Mouse (Mus musculus): ENCODE data around the gene Eci2. TPM values are rescaled to one million over a fixed set of nuclear protein-coding genes. Genes with fewer than 3 reads are reported as not detected.
"Not testable (repeated sequence)": the region's sequence is repeated elsewhere in the genome, so short reads cannot be mapped to it uniquely, and the experiment has no call there.

Gene Eci2
- total RNA-seq, 2 experiments from 2014 or later, result 122 to 141 TPM

GRCm38 (mm10) chr13:34993983-34994811 lies 32.7 kb downstream of the Eci2 start:
- peak; percentile 96 for ATAC-seq (replicated peaks; ENCODE audit: low FRiP score, low TSS enrichment, poor library complexity, severe bottlenecking)

- peak; percentile 21 for ATAC-seq (replicated peaks; ENCODE audit: low FRiP score, low TSS enrichment, poor library complexity, severe bottlenecking)
These were observed 33.3 kb downstream of the Eci2 start for GRCm38 (mm10) chr13:34993595-34993982.

GRCm38 (mm10) chr13:34993085-34993484 lies 33.8 kb downstream of the Eci2 start:
- no peak for ATAC-seq (replicated peaks; ENCODE audit: low FRiP score, low TSS enrichment, poor library complexity, severe bottlenecking)

GRCm38 (mm10) chr13:34991581-34992273 lies 35.2 kb downstream of the Eci2 start:
- ATAC-seq (replicated peaks; ENCODE audit: low FRiP score, low TSS enrichment, poor library complexity, severe bottlenecking), result no peak

- peak; percentile 87 for ATAC-seq (replicated peaks; ENCODE audit: low FRiP score, low TSS enrichment, poor library complexity, severe bottlenecking)
These were observed 43.4 kb downstream of the Eci2 start for GRCm38 (mm10) chr13:34983479-34983878.

GRCm38 (mm10) chr13:34978635-34979034 lies 48.3 kb downstream of the Eci2 start:
- ATAC-seq (replicated peaks; ENCODE audit: low FRiP score, low TSS enrichment, poor library complexity, severe bottlenecking), result not testable (repeated sequence)

GRCm38 (mm10) chr13:34977410-34977809 lies 49.5 kb downstream of the Eci2 start:
- ATAC-seq (replicated peaks; ENCODE audit: low FRiP score, low TSS enrichment, poor library complexity, severe bottlenecking), result no peak

- ATAC-seq (replicated peaks; ENCODE audit: low FRiP score, low TSS enrichment, poor library complexity, severe bottlenecking), result no peak
These were observed 50.8 kb downstream of the Eci2 start for GRCm38 (mm10) chr13:34976116-34976515.

GRCm38 (mm10) chr13:34973770-34974169 lies 53.1 kb downstream of the Eci2 start:
- peak; percentile 75 for ATAC-seq (replicated peaks; ENCODE audit: low FRiP score, low TSS enrichment, poor library complexity, severe bottlenecking)

- ATAC-seq (replicated peaks; ENCODE audit: low FRiP score, low TSS enrichment, poor library complexity, severe bottlenecking), result peak; percentile 67
These were observed 53.7 kb downstream of the Eci2 start for GRCm38 (mm10) chr13:34973149-34973548.

- ATAC-seq (replicated peaks; ENCODE audit: low FRiP score, low TSS enrichment, poor library complexity, severe bottlenecking), result not testable (repeated sequence)
These were observed 54.4 kb downstream of the Eci2 start for GRCm38 (mm10) chr13:34972456-34972855.

- not testable (repeated sequence) for ATAC-seq (replicated peaks; ENCODE audit: low FRiP score, low TSS enrichment, poor library complexity, severe bottlenecking)
These were observed 61.2 kb downstream of the Eci2 start for GRCm38 (mm10) chr13:34965647-34966046.

GRCm38 (mm10) chr13:34964866-34965265 lies 62.0 kb downstream of the Eci2 start:
- no peak for ATAC-seq (replicated peaks; ENCODE audit: low FRiP score, low TSS enrichment, poor library complexity, severe bottlenecking)

- ATAC-seq (replicated peaks; ENCODE audit: low FRiP score, low TSS enrichment, poor library complexity, severe bottlenecking), result peak; percentile 70; the same call in 1 of the 2 replicates
These were observed 62.5 kb downstream of the Eci2 start for GRCm38 (mm10) chr13:34964419-34964818.

- ATAC-seq (replicated peaks; ENCODE audit: low FRiP score, low TSS enrichment, poor library complexity, severe bottlenecking), result peak; percentile 52; the same call in 1 of the 2 replicates
These were observed 63.1 kb downstream of the Eci2 start, which contains the start of gene Eci3 for GRCm38 (mm10) chr13:34963511-34964397. Gene Eci3 (minus strand): TSS chr13:34963810.

- ATAC-seq (replicated peaks; ENCODE audit: low FRiP score, low TSS enrichment, poor library complexity, severe bottlenecking), result no peak
These were observed 65.7 kb downstream of the Eci2 start for GRCm38 (mm10) chr13:34960996-34961770.

GRCm38 (mm10) chr13:34958158-34958557 lies 68.7 kb downstream of the Eci2 start:
- not testable (repeated sequence) for ATAC-seq (replicated peaks; ENCODE audit: low FRiP score, low TSS enrichment, poor library complexity, severe bottlenecking)

- ATAC-seq (replicated peaks; ENCODE audit: low FRiP score, low TSS enrichment, poor library complexity, severe bottlenecking), result no peak
These were observed 70.0 kb downstream of the Eci2 start for GRCm38 (mm10) chr13:34956901-34957300.

GRCm38 (mm10) chr13:34951437-34951836 lies 75.5 kb downstream of the Eci2 start:
- ATAC-seq (replicated peaks; ENCODE audit: low FRiP score, low TSS enrichment, poor library complexity, severe bottlenecking), result peak; percentile 94
